23 mouse cellular contexts compared by ENCODE assay signal in the genomic region with DNA sequence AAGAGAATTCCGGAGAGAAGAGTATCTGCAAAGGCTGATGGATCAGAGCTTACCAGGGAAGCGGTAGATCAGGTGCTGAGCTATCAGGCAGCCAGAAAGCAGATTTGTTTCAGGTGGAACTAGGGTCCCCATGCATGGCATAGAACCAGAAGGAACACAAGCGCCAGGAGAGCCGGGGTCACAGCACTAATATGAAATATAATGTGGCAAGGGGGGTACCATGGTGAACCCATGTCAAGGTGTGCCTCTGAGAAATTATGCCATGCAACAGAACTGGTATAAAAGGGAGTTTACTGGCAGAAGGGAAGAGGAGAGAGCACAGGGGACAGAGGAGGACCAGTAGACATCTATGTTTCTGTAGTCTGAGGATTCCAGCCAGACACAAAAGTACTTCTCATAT.
"Had no signal": no experiment of that assay in that cellular context is flagged by ENCODE, and none has a peak within 500 bp of the region (broad histone marks: within the 10 kb centered on the region; RNA-seq: fewer than 3 reads in every experiment).

No protein-coding gene starts in this region.

- DNase-seq: kidney, postnatal 10 days; kidney, postnatal 36 days; layer of hippocampus, adult 9-11 months; liver; lung, postnatal 10 days; midbrain, embryonic 14.5 days; right cerebral cortex, adult 18-20 months; right cerebral cortex, postnatal 14 days; right cerebral cortex, postnatal 4 days; thymus, adult 2 months; thymus, postnatal 14 days; thymus, postnatal 4 days had no signal

- H3K9ac ChIP-seq: kidney, embryonic 15.5 days; limb, embryonic 13.5 days; liver, embryonic 12.5 days; liver, embryonic 15.5 days; lung, embryonic 15.5 days; neural tube, embryonic 12.5 days; neural tube, embryonic 15.5 days had no signal

- H3K4me1 ChIP-seq: liver, embryonic 15.5 days had no signal

- H3K36me3 ChIP-seq: kidney, embryonic 15.5 days; limb, embryonic 10.5 days; limb, embryonic 13.5 days; liver, embryonic 12.5 days; liver, embryonic 15.5 days; lung, embryonic 15.5 days; midbrain, embryonic 10.5 days; neural tube, embryonic 12.5 days; neural tube, embryonic 15.5 days had no signal

- H3K9me3 ChIP-seq: kidney, embryonic 15.5 days; limb, embryonic 10.5 days; limb, embryonic 13.5 days; liver, embryonic 12.5 days; liver, embryonic 15.5 days; lung, embryonic 15.5 days; midbrain, embryonic 10.5 days; neural tube, embryonic 12.5 days; neural tube, embryonic 15.5 days had no signal

- H3K4me3 ChIP-seq: liver, embryonic 12.5 days; liver, embryonic 15.5 days; megakaryocyte, embryonic 14.5 days; neural tube, embryonic 12.5 days had no signal

- ATAC-seq: liver, embryonic 12.5 days had no signal

- H3K27ac ChIP-seq: kidney, embryonic 15.5 days; limb, embryonic 10.5 days; limb, embryonic 13.5 days; liver, embryonic 12.5 days; liver, embryonic 15.5 days; lung, embryonic 15.5 days; midbrain, embryonic 10.5 days; neural tube, embryonic 12.5 days; neural tube, embryonic 15.5 days; stomach, postnatal 0 days had no signal
